Mouse (Mus musculus) left cerebral cortex, postnatal 14 days (tissue): ENCODE measurements at regions not wholly inside any gene's neighbourhood (a gene's known extent, or its start where the extent isn't known, plus 50 kb on each side); places are given as distances from the start of the nearest gene placed in this dataset.

ENCODE experiments used
- DNase-seq, 2 experiments: peaks; one replicate each; pipeline ENCODE4 v3.0.0; 2021 to 2022; ENCODE audit warnings: low spot score in 2 of 2, mixed read lengths in 1 of 2
- intact Hi-C: fragments of 180-260 bp; cut with DNase I; formaldehyde crosslinking; loops from one replicate; pipeline ENCODE4 v1.15.1; 2025

GRCm38 (mm10) chr13:99745526-99745925 lies 155.4 kb downstream of the Cartpt start:
- no peak for DNase-seq
- intact Hi-C loops, result no loop called here

- intact Hi-C loops, result no loop called here
- DNase-seq, result no peak
Measured at GRCm38 (mm10) chr13:99744790-99745120, 156.1 kb downstream of the Cartpt start.

- no peak for DNase-seq
- intact Hi-C loops, result no loop called here
Measured at GRCm38 (mm10) chr13:99743952-99744789, 156.7 kb downstream of the Cartpt start.

- DNase-seq, result no peak
- intact Hi-C loops, result no loop called here
Measured at GRCm38 (mm10) chr13:99742507-99742906, 158.4 kb downstream of the Cartpt start.

GRCm38 (mm10) chr13:99741981-99742380 lies 158.9 kb downstream of the Cartpt start:
- intact Hi-C loops, result no loop called here
- DNase-seq, result no peak

- intact Hi-C loops, result no loop called here
Measured at GRCm38 (mm10) chr13:99739420-99739819, 161.5 kb downstream of the Cartpt start.

GRCm38 (mm10) chr13:99737271-99737670 lies 163.6 kb downstream of the Cartpt start:
- intact Hi-C loops, result no loop called here
- peak in 1 of 2 experiments; percentile 38 for DNase-seq

More at GRCm38 (mm10) chr13:99739420-99739819, 161.5 kb downstream of the Cartpt start:
- peak in 1 of 2 experiments; percentile 62 for DNase-seq

GRCm38 (mm10) chr13:99729145-99729544 lies 171.7 kb downstream of the Cartpt start:
- intact Hi-C loops, result no loop called here
- DNase-seq, result no peak

GRCm38 (mm10) chr13:99724245-99724644 lies 176.6 kb downstream of the Cartpt start:
- intact Hi-C loops, result no loop called here

GRCm38 (mm10) chr13:99723237-99723981 lies 177.5 kb downstream of the Cartpt start:
- intact Hi-C loops, result no loop called here
- DNase-seq, result no peak

More at GRCm38 (mm10) chr13:99724245-99724644, 176.6 kb downstream of the Cartpt start:
- peak; percentile 14 to 33 for DNase-seq

- intact Hi-C loops, result no loop called here
- no peak for DNase-seq
Measured at GRCm38 (mm10) chr13:99720566-99720965, 180.3 kb downstream of the Cartpt start.

GRCm38 (mm10) chr13:99696559-99696890 lies 180.2 kb upstream of the Map1b start:
- no peak for DNase-seq
- intact Hi-C loops, result no loop called here

GRCm38 (mm10) chr13:99695874-99696558 lies 179.7 kb upstream of the Map1b start:
- intact Hi-C loops, result no loop called here
- DNase-seq, result no peak

- intact Hi-C loops, result no loop called here
- no peak for DNase-seq
Measured at GRCm38 (mm10) chr13:99679934-99680333, 163.6 kb upstream of the Map1b start.

- intact Hi-C loops, result no loop called here
- DNase-seq, result no peak
Measured at GRCm38 (mm10) chr13:99679430-99679829, 163.1 kb upstream of the Map1b start.

- intact Hi-C loops, result no loop called here
- DNase-seq, result peak in 1 of 2 experiments; percentile 75
Measured at GRCm38 (mm10) chr13:99676393-99676792, 160.1 kb upstream of the Map1b start.

GRCm38 (mm10) chr13:99675951-99676350 lies 159.6 kb upstream of the Map1b start:
- DNase-seq, result peak; percentile 36 to 74
- intact Hi-C loops, result no loop called here

- no peak for DNase-seq
- intact Hi-C loops, result no loop called here
Measured at GRCm38 (mm10) chr13:99672714-99673113, 156.4 kb upstream of the Map1b start.

GRCm38 (mm10) chr13:99671747-99672146 lies 155.4 kb upstream of the Map1b start:
- intact Hi-C loops, result no loop called here

GRCm38 (mm10) chr13:99669987-99670534 lies 153.7 kb upstream of the Map1b start:
- intact Hi-C loops, result no loop called here
- DNase-seq, result no peak

More at GRCm38 (mm10) chr13:99671747-99672146, 155.4 kb upstream of the Map1b start:
- no peak for DNase-seq
